29 mouse cellular contexts compared by ENCODE assay signal in genomic region chr11:65211701-65212100, GRCm38 (mm10). TPM values are rescaled to one million over a fixed set of nuclear protein-coding genes. Genes with fewer than 3 reads are reported as not detected.
DNase-seq lines count a peak whose midpoint lies in the region; ATAC-seq and TF ChIP-seq lines count a peak whose summit lies in the region.
"Had no signal": no experiment of that assay in that cellular context is flagged by ENCODE, and none has a peak within 500 bp of the region (broad histone marks: within the 10 kb centered on the region; RNA-seq: fewer than 3 reads in every experiment).

No protein-coding gene starts in this region.

- peaks cover 46% of the 10 kb centered on the region for H3K36me3 ChIP-seq in heart, embryonic 13.5 days
- H3K36me3 ChIP-seq in CH12.LX (replicated peaks in 1 of 2; ENCODE audit: control insufficient read depth in 1 of 2, insufficient read depth in 1 of 2, low read length in 1 of 2): no peaks in the 10 kb centered on the region
- peaks cover 6% of the 10 kb centered on the region for H3K36me3 ChIP-seq in heart, embryonic 16.5 days (ENCODE audit: control insufficient read depth, insufficient read depth)
- H3K36me3 ChIP-seq: forebrain, embryonic 10.5 days; hindbrain, embryonic 15.5 days; neural tube, embryonic 12.5 days had no signal

- in situ Hi-C loops in CH12.LX (cut with MboI; ENCODE audit: low pct_ligation_motif_present, low pct_unique_long_range_greater_than_20kb, low sequenced_read_pairs): no loop called here

- H3K9ac ChIP-seq in heart, embryonic 13.5 days: no peak overlapping the region
- no peak overlapping the region for H3K9ac ChIP-seq in CH12.LX (ENCODE audit: insufficient read depth, low read depth)
- no peak overlapping the region for H3K9ac ChIP-seq in heart, embryonic 16.5 days (ENCODE audit: low read length)
- H3K9ac ChIP-seq: hindbrain, embryonic 15.5 days; neural tube, embryonic 12.5 days had no signal

- H3K4me1 ChIP-seq in heart, embryonic 13.5 days: peaks cover 95% of the 10 kb centered on the region
- peaks cover 0 to 45% of the 10 kb centered on the region in 2 experiments; a peak in 2 of 4 replicates for H3K4me1 ChIP-seq in CH12.LX (ENCODE audit: control insufficient read depth in 1 of 2, insufficient read depth in 2 of 2)
- peaks cover 56% of the 10 kb centered on the region for H3K4me1 ChIP-seq in heart, embryonic 16.5 days (ENCODE audit: control insufficient read depth, insufficient read depth, low read length)
- H3K4me1 ChIP-seq: hindbrain, embryonic 15.5 days had no signal

- peak overlapping the region; percentile 92 for H3K27ac ChIP-seq in heart, embryonic 13.5 days (replicated peaks)
- H3K27ac ChIP-seq in CH12.LX (ENCODE audit: insufficient read depth, low read depth): no peak overlapping the region
- H3K27ac ChIP-seq in heart, embryonic 16.5 days (ENCODE audit: low read length): peak overlapping the region; percentile 89
- H3K27ac ChIP-seq: forebrain, embryonic 10.5 days; hindbrain, embryonic 15.5 days; neural tube, embryonic 12.5 days had no signal

- DNase-seq in heart, adult 8-10 months (ENCODE audit: low spot score): no peak
- DNase-seq in CH12.LX (ENCODE audit: extremely low read depth): no peak
- peak; percentile 11 for DNase-seq in lung, postnatal 25 days (ENCODE audit: low spot score)
- DNase-seq in thymus, postnatal 0 days (ENCODE audit: low spot score): no peak
- DNase-seq in layer of hippocampus, postnatal 10 days (ENCODE audit: low spot score in 2 of 2): no peak
- DNase-seq: adrenal gland, adult 8-10 months; cerebellum, adult 11-12 months; cerebellum, postnatal 10 days; gastrocnemius, postnatal 10 days; kidney, adult 9 months; kidney, postnatal 14 days; midbrain, embryonic 14.5 days; right cerebral cortex, postnatal 4 days; thymus, postnatal 36 days had no signal

- dilution Hi-C loops in CH12.LX (cut with MboI; ENCODE audit: extremely low pct_ligation_motif_present, extremely low pct_unique_long_range_greater_than_20kb, low sequenced_read_pairs): no loop called here

- TF ChIP-seq POLR2A in CH12.LX (IDR thresholded peaks at IDR 0.05; ENCODE audit: low read depth, low read length): no peak

- no peaks in the 10 kb centered on the region for H3K9me3 ChIP-seq in heart, embryonic 13.5 days
- H3K9me3 ChIP-seq in CH12.LX (replicated peaks; ENCODE audit: low read length): no peaks in the 10 kb centered on the region
- H3K9me3 ChIP-seq in heart, embryonic 16.5 days (replicated peaks; ENCODE audit: control insufficient read depth, low read length): no peaks in the 10 kb centered on the region
- H3K9me3 ChIP-seq: forebrain, embryonic 10.5 days; hindbrain, embryonic 15.5 days; neural tube, embryonic 12.5 days had no signal

- no peak for TF ChIP-seq EP300 in CH12.LX (IDR thresholded peaks at IDR 0.05; ENCODE audit: low read length)

- TF ChIP-seq RAD21 in CH12.LX (IDR thresholded peaks at IDR 0.05; ENCODE audit: low read depth, low read length): no peak

- no peaks in the 10 kb centered on the region for H3K79me2 ChIP-seq in CH12.LX (replicated peaks; ENCODE audit: control insufficient read depth, extremely low read depth, insufficient read depth, poor library complexity, severe bottlenecking)

- no peaks in the 10 kb centered on the region for H3K27me3 ChIP-seq in heart, embryonic 13.5 days (replicated peaks)
- no peaks in the 10 kb centered on the region for H3K27me3 ChIP-seq in CH12.LX (replicated peaks)
- H3K27me3 ChIP-seq in heart, embryonic 16.5 days (ENCODE audit: control insufficient read depth, insufficient read depth, low read length): no peaks in the 10 kb centered on the region
- H3K27me3 ChIP-seq: hindbrain, embryonic 15.5 days; neural tube, embryonic 12.5 days had no signal

- no peak overlapping the region for H3K4me3 ChIP-seq in heart, embryonic 13.5 days
- no peak overlapping the region for H3K4me3 ChIP-seq in CH12.LX (replicated peaks in 1 of 3; ENCODE audit: low read depth in 2 of 3, low read length in 2 of 3, poor library complexity in 1 of 3)
- H3K4me3 ChIP-seq in heart, embryonic 16.5 days (ENCODE audit: low read length): no peak overlapping the region
- H3K4me3 ChIP-seq: forebrain, embryonic 10.5 days; hindbrain, embryonic 15.5 days; neural tube, embryonic 12.5 days had no signal

- 70% methylated on average over 6 of the region's 6 CpGs for WGBS in heart, embryonic 13.5 days
- 67% methylated on average over 6 of the region's 6 CpGs for WGBS in heart, embryonic 16.5 days

- TF ChIP-seq CTCF in CH12.LX (conservative IDR thresholded peaks at IDR 0.05 in 1 of 2, IDR thresholded peaks at IDR 0.05 in 1 of 2; ENCODE audit: low read depth in 2 of 2, low read length in 2 of 2): no peak

- H3K4me2 ChIP-seq in heart, embryonic 13.5 days: no peak overlapping the region
- no peak overlapping the region for H3K4me2 ChIP-seq in CH12.LX (ENCODE audit: insufficient read depth, low read depth, poor library complexity, severe bottlenecking)
- no peak overlapping the region for H3K4me2 ChIP-seq in heart, embryonic 16.5 days (ENCODE audit: low read depth, low read length)
- H3K4me2 ChIP-seq: hindbrain, embryonic 15.5 days; neural tube, embryonic 12.5 days had no signal

- no peak for ATAC-seq in heart, embryonic 13.5 days (ENCODE audit: extremely low read depth, insufficient number of reproducible peaks, low FRiP score, low TSS enrichment)
- ATAC-seq in heart, embryonic 16.5 days (replicated peaks; ENCODE audit: extremely low read depth, insufficient read depth, low FRiP score): no peak
- ATAC-seq: activated CD4-positive, CD25-positive, alpha-beta regulatory T cell, adult 4 months; forebrain, embryonic 16.5 days had no signal

TF ChIP-seq in CH12.LX, 34 proteins besides CTCF, POLR2A, EP300 and RAD21:
- TF ChIP-seq UBTF (IDR thresholded peaks at IDR 0.05; ENCODE audit: low read depth, low read length) (no peak), ZMIZ1 (IDR thresholded peaks at IDR 0.05; ENCODE audit: low read depth, low read length) (no peak), BHLHE40 (IDR thresholded peaks at IDR 0.05; ENCODE audit: low read depth, low read length) (peak; percentile 36; the same call in 1 of the 2 replicates), POLR2AphosphoS2 (IDR thresholded peaks at IDR 0.05; ENCODE audit: low read depth, low read length) (no peak), ZNF384 (IDR thresholded peaks at IDR 0.05; ENCODE audit: low read depth, low read length) (no peak), KAT2A (IDR thresholded peaks at IDR 0.05; ENCODE audit: insufficient replicate concordance, low read length) (no peak)

RNA-seq across cellular contexts. Expression of gene Arhgap44, which starts 48.9 kb away (rescaled TPM):
- polyA plus RNA-seq in heart, embryonic 13.5 days (2015; fragmentation: Nextera tagmentation; extraction: Ambion mirVana): 10.2 and 11.8 TPM in 2 replicates
- 10 to 100 TPM; 24.4 to 26.0 (median 25.2) TPM for total RNA-seq in heart, adult 8-10 months (2022)
- 0.04 TPM in 1 of 2 replicates, not detected in the other for total RNA-seq in CH12.LX (2012; rRNA removed)
- not detected in 2 replicates for total RNA-seq in CH12.LX (2014; rRNA removed)
- 0.07 TPM in 1 of 2 replicates, not detected in the other for polyA plus RNA-seq in CH12.LX (2012; ENCODE audit: insufficient read length, low read depth)
- polyA plus RNA-seq in heart, embryonic 16.5 days (2015; fragmentation: Nextera tagmentation; extraction: Ambion mirVana): 11.3 and 11.4 TPM in 2 replicates
- polyA plus RNA-seq in thymus, postnatal 0 days (2015; fragmentation: Nextera tagmentation; extraction: Ambion mirVana): 4.5 and 5.1 TPM in 2 replicates
- total RNA-seq in layer of hippocampus, postnatal 10 days (2021): 100 to 1,000 TPM in 1 of 2 experiments, 10 to 100 TPM in 1; 98.4 to 100 TPM
- total RNA-seq: hematopoietic stem cell, adult 5-6 weeks; megakaryocyte-erythroid progenitor cell, adult 5-6 weeks had no signal

RNA-seq across cellular contexts. Expression of gene 1700086D15Rik, which starts 52.0 kb away (rescaled TPM):
- 0.13 and 0.18 TPM in 2 replicates for polyA plus RNA-seq in heart, embryonic 13.5 days (2015; fragmentation: Nextera tagmentation; extraction: Ambion mirVana)
- total RNA-seq in heart, adult 8-10 months (2022): under 1 TPM in 2 of 4 experiments, not detected in 2; 0.24 to 0.72 TPM
- total RNA-seq in CH12.LX (2012; rRNA removed) (not detected in 2 replicates), CH12.LX (2014; rRNA removed) (not detected in 2 replicates)
- not detected in 2 replicates for polyA plus RNA-seq in CH12.LX (2012; ENCODE audit: insufficient read length, low read depth)
- 0.27 TPM in 1 of 2 replicates, not detected in the other for polyA plus RNA-seq in heart, embryonic 16.5 days (2015; fragmentation: Nextera tagmentation; extraction: Ambion mirVana)
- polyA plus RNA-seq in thymus, postnatal 0 days (2015; fragmentation: Nextera tagmentation; extraction: Ambion mirVana): 0.17 TPM in 1 of 2 replicates, not detected in the other
- 1 to 10 TPM; 2.9 to 4.8 TPM for total RNA-seq in layer of hippocampus, postnatal 10 days (2021)
- total RNA-seq: hematopoietic stem cell, adult 5-6 weeks; megakaryocyte-erythroid progenitor cell, adult 5-6 weeks had no signal
- polyA plus RNA-seq: activated CD4-positive, CD25-positive, alpha-beta regulatory T cell, adult 4 months; C2C12; embryonic facial prominence, embryonic 11.5 days; forebrain, embryonic 10.5 days; forebrain, embryonic 16.5 days; hindbrain, embryonic 15.5 days; intestine, embryonic 14.5 days; liver, adult 2 months; liver, embryonic 16.5 days; neural tube, embryonic 12.5 days; stomach, embryonic 14.5 days had no signal

RNA-seq across cellular contexts. Expression of gene Myocd, which starts 58.1 kb away (rescaled TPM):
- 60.7 and 67.1 TPM in 2 replicates for polyA plus RNA-seq in heart, embryonic 13.5 days (2015; fragmentation: Nextera tagmentation; extraction: Ambion mirVana)
- 10 to 100 TPM; 72.3 to 80.0 (median 74.3) TPM for total RNA-seq in heart, adult 8-10 months (2022)
- total RNA-seq in CH12.LX (2012; rRNA removed) (not detected in 2 replicates), CH12.LX (2014; rRNA removed) (not detected in 2 replicates)
- polyA plus RNA-seq in CH12.LX (2012; ENCODE audit: insufficient read length, low read depth): not detected in 2 replicates
- 52.5 and 60.5 TPM in 2 replicates for polyA plus RNA-seq in heart, embryonic 16.5 days (2015; fragmentation: Nextera tagmentation; extraction: Ambion mirVana)
- 0.05 and 0.15 TPM in 2 replicates for polyA plus RNA-seq in thymus, postnatal 0 days (2015; fragmentation: Nextera tagmentation; extraction: Ambion mirVana)
- under 1 TPM; 0.62 to 0.87 TPM for total RNA-seq in layer of hippocampus, postnatal 10 days (2021)
- total RNA-seq: hematopoietic stem cell, adult 5-6 weeks; megakaryocyte-erythroid progenitor cell, adult 5-6 weeks had no signal
- polyA plus RNA-seq: activated CD4-positive, CD25-positive, alpha-beta regulatory T cell, adult 4 months had no signal

Comparison
In these comparisons a context has a peak if more than half of its experiments do, and no peak if none do; other contexts are left out.
1. RNA of gene Myocd, which starts 58.1 kb away (polyA plus RNA-seq): 60.7 to 67.1 TPM in heart, embryonic 13.5 days and 52.5 to 60.5 TPM in heart, embryonic 16.5 days; 0.05 to 0.15 TPM in thymus, postnatal 0 days and not detected in CH12.LX; every median in the first group is over 10 times any median in the second.